Mouse (Mus musculus) thymus, adult 2 months (tissue): ENCODE results near the gene Tubg1. TPM values are rescaled to one million over a fixed set of nuclear protein-coding genes. Genes with fewer than 3 reads are reported as not detected.

Experiments used
- DNase-seq: peaks from one replicate; pipeline ENCODE4 v3.0.0; 2021
- H3K27ac ChIP-seq: fragments of 200-500 bp; 2 replicates; pipeline ENCODE4 v1.5.1; 2012; ENCODE audit warnings: low read length, control low read depth; ENCODE audit not compliant: control insufficient read depth, insufficient read depth
- H3K27me3 ChIP-seq: fragments of 200-500 bp; 2 replicates; pipeline ENCODE4 v1.6.1; 2012; ENCODE audit warnings: mild to moderate bottlenecking, low read length, moderate library complexity, mixed read lengths; ENCODE audit not compliant: control insufficient read depth, insufficient read depth
- H3K36me3 ChIP-seq: fragments of 200-500 bp; 2 replicates; pipeline ENCODE4 v1.6.1; 2012; ENCODE audit warnings: mild to moderate bottlenecking, low read length, moderate library complexity; ENCODE audit not compliant: control insufficient read depth, insufficient read depth
- H3K4me1 ChIP-seq: fragments of 200-500 bp; replicated peaks from 2 replicates; pipeline ENCODE4 v1.6.1; 2012; ENCODE audit warnings: low read length; ENCODE audit not compliant: control insufficient read depth, insufficient read depth
- H3K4me3 ChIP-seq: fragments of 200-500 bp; 2 replicates; pipeline ENCODE4 v1.5.1; 2012; ENCODE audit warnings: mild to moderate bottlenecking, low read length, control low read depth, moderate library complexity; ENCODE audit not compliant: control insufficient read depth, insufficient read depth
- CTCF ChIP-seq: fragments of 200-500 bp; IDR thresholded peaks from 2 replicates; pipeline ENCODE4 v1.5.1; 2012; ENCODE audit warnings: mild to moderate bottlenecking, control low read depth, low read length, moderate library complexity, borderline replicate concordance; ENCODE audit not compliant: control insufficient read depth, poor library complexity, insufficient read depth; ENCODE audit errors: extremely low read depth
- POLR2A ChIP-seq: fragments of 200-500 bp; IDR thresholded peaks from 2 replicates; pipeline ENCODE4 v1.6.1; 2012; ENCODE audit warnings: mild to moderate bottlenecking, low read length, control low read depth, moderate library complexity; ENCODE audit not compliant: control insufficient read depth, poor library complexity, insufficient read depth; ENCODE audit errors: extremely low read depth
- WGBS: fragments of 180-500 bp; shearing (Covaris S2); methylation state at CpG from one replicate; pipeline ENCODE4 v1.1.7; 2018; 5-methylcytosine and 5-hydroxymethylcytosine counted together
- polyA plus RNA-seq: library from polyadenylated mRNA; depleted of rRNA; stranded (reverse); fragments of >200 nt; gene quantifications from 2 replicates; pipeline ENCODE4 v1.2.3, GENCODE M21; 2012

The Tubg1 gene
- polyA plus RNA-seq, 1 experiment = 50.3 TPM

DNA sequence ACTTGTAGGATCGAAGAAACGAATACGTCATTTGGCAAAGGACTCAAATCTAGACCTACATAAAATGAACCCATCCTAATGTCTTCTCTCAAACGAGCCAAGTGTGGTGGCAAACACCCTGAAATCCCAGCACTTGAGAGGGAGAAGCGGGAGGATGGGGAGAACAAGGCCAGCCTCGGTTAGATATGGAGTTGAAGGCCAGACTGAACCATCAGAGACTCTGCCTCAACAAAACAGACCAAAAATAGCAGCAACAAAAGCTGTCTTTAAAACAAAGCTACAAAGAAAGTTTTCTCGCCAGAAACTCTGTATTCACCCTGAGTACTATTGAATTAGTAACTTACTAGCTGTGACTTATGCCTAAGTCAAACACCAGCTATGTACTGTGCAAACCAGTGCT lies 17.3 kb downstream of the Tubg1 start:
- Histone ChIP-seq H3K4me1 (peaks cover 4% of the 10 kb centered on the region; the same call in 1 of the 2 replicates), H3K36me3 (no peaks in the 10 kb centered on the region), H3K27me3 (peaks cover 6% of the 10 kb centered on the region; the same call in 1 of the 2 replicates), H3K4me3 (no peak overlapping the region), H3K27ac (no peak overlapping the region)
- DNase-seq = no peak
- 88% methylated on average over 7 of the region's 7 CpGs for WGBS
- TF ChIP-seq CTCF (no peak), POLR2A (no peak)

DNA sequence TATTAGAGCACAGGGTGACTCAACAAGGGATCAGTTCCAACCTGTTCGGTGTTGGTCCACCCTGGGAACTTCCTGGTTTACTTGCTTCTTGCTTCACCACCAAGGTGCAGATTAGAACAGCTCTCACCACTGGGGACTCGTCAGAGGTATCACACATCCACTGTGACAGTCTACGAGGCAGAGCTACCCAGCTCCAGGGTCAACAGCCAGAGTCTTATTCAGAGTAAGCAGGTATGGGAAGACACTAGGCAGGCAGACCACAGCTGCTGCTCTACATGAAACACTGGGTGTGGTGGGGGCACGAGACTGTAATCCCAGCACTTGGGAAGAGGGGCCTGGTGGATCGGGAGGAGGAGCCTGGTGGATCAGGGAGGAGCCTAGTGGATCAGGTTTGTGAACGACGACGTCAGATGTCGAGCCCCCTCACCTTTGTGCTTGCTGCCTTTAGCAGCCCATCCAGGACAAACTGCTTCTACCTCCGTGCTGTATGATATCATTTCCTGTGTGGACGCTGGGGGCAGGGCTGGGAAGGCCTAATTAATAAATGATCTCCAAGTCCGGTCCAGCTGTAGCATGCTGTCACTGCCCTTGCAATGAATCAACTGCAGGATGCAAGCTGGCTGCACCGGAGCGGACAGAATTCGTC lies 18.9 kb downstream of the Tubg1 start:
- peaks cover 7% of the 10 kb centered on the region; the same call in 1 of the 2 replicates for H3K4me1 ChIP-seq
- H3K27me3 ChIP-seq = peaks cover 6% of the 10 kb centered on the region; the same call in 1 of the 2 replicates
- no peak overlapping the region for H3K4me3 ChIP-seq
- TF ChIP-seq POLR2A (no peak), CTCF (no peak)
- 43% methylated on average over 15 of the region's 15 CpGs for WGBS
- no peak overlapping the region for H3K27ac ChIP-seq
- no peaks in the 10 kb centered on the region for H3K36me3 ChIP-seq
- DNase-seq = no peak

DNA sequence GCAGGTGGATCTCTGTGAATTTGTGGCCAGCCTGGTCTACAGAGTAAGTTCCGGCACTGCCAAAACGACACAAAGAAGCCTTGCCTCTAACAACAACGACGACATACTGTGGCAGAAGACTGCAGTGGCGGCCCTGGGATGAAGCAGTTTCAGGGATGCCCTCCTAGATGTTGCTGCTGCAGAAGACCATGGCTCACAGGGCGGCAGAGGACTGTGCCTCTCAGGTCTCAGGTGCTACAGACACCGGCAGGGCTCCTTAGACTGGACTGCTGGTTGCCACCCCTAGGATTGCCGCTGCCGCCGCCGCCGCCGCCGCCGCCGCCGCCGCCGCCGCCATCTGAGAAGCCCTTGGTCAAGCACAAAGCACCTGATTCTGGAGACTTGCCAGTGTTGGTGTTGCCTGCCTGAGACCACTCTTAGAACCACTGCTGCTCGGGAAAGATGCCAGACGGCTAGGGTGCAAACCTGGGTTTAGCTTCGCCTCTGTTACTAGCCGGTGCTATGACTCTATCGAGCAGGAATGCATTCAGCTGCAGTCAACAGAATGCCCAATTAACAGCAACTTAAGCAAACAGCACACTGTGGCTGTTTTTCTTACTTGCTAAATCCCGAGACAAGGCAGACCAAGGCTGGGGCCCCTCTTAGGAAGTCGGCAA lies 20.6 kb downstream of the Tubg1 start:
- H3K4me3 ChIP-seq = no peak overlapping the region
- TF ChIP-seq POLR2A (no peak), CTCF (no peak)

DNA sequence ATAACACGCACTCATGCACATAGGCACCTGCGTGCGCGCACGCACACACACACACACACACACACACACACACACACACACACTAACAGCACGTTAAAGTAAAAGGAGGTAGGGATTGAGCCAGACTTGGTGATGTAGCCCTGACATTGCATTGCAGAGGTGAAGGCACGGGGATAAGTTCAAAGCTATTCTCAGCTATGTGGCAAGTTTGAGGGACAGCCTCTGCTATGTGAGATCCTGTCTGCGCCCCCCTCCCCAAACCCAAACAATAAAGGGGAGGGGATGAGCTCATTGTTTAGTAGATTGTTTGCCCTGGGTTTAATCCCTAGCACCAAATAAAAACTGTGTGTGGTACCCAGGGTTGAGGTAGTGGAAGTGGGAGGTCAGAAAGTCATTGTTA lies 21.4 kb downstream of the Tubg1 start:
- WGBS = 88% methylated on average over 8 of the region's 8 CpGs
- no peak for DNase-seq
- TF ChIP-seq CTCF (no peak), POLR2A (no peak)
- Histone ChIP-seq H3K4me1 (peaks cover 7% of the 10 kb centered on the region; the same call in 1 of the 2 replicates), H3K27me3 (peaks cover 6% of the 10 kb centered on the region; the same call in 1 of the 2 replicates), H3K27ac (no peak overlapping the region), H3K36me3 (no peaks in the 10 kb centered on the region), H3K4me3 (no peak overlapping the region)

More for the DNA sequence above, 20.6 kb downstream of the Tubg1 start:
- 67% methylated on average over 27 of the region's 27 CpGs for WGBS
- H3K4me1 ChIP-seq = peaks cover 7% of the 10 kb centered on the region; the same call in 1 of the 2 replicates
- H3K27me3 ChIP-seq = peaks cover 6% of the 10 kb centered on the region; the same call in 1 of the 2 replicates
- no peaks in the 10 kb centered on the region for H3K36me3 ChIP-seq
- no peak for DNase-seq
- H3K27ac ChIP-seq = no peak overlapping the region

DNA sequence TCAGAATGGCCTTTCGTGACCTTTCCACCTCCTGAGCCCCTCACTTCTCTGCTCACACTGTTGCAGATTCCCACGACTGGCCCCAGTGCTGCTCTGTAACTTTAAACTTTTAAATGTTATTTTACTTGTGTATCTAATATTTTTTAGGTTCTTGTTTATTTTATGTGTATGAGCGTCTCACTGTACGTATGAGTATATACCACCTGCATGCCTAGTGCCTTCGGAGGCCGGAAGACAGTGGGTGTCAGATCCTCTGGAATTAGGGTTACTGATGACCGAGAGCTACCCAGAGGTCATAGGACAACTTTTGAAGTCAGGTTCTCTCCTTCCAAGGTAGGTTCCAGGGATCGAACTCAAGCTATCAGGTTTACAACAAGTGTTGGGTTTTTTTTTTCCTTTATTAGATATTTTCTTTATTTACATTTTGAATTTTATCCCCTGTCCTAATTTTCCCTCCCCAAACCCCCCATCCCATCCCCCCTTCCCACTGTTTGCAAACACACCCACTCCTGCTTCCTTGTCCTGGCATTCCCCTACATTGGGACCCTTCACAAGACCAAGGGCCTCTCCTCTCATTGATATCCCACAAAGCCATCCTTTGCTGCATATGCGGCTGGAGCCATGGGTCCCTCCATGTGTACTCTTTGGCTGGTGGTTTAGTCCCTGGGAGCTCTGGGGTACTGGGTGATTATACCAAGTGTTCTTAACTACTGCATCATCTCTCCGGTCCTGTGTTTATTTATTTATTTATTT lies 22.7 kb downstream of the Tubg1 start:
- 98% methylated on average over 10 of the region's 10 CpGs for WGBS

More for the DNA sequence above, 22.7 kb downstream of the Tubg1 start:
- no peak overlapping the region for H3K4me3 ChIP-seq
- H3K36me3 ChIP-seq = no peaks in the 10 kb centered on the region
- peaks cover 7% of the 10 kb centered on the region; the same call in 1 of the 2 replicates for H3K4me1 ChIP-seq
- DNase-seq = no peak
- no peak for TF ChIP-seq POLR2A
- no peak for TF ChIP-seq CTCF
- peaks cover 6% of the 10 kb centered on the region; the same call in 1 of the 2 replicates for H3K27me3 ChIP-seq
- H3K27ac ChIP-seq = no peak overlapping the region
